Mouse (Mus musculus): ENCODE results near the gene Ptgfrn. TPM values are rescaled to one million over a fixed set of nuclear protein-coding genes. Genes with fewer than 3 reads are reported as not detected.

The Ptgfrn gene
- polyA plus RNA-seq (2015; fragmentation: Nextera tagmentation; extraction: Ambion mirVana): 4.4 and 4.5 TPM in 2 replicates

- H3K4me2 ChIP-seq (replicated peaks): peak within 1 kb of the TSS; percentile 77
- no peaks in the 10 kb centered on the region for H3K27me3 ChIP-seq (replicated peaks)
- H3K27ac ChIP-seq: peak within 1 kb of the TSS; percentile 92
- H3K9me3 ChIP-seq: no peaks in the 10 kb centered on the region
- peak within 1 kb of the TSS; percentile 88 for H3K4me3 ChIP-seq (replicated peaks)
- no peaks in the 10 kb centered on the region for H3K36me3 ChIP-seq
- ATAC-seq: peak; percentile 77
- peaks cover 27% of the 10 kb centered on the region for H3K4me1 ChIP-seq (replicated peaks)
- WGBS: 1% methylated on average over 62 of the region's 81 CpGs
- peak within 1 kb of the TSS; percentile 82 for H3K9ac ChIP-seq
Observed at GRCm38 (mm10) chr3:101110043-101110837, at the start of gene Ptgfrn. Ptgfrn (minus strand) TSS chr3:101110278.

- no peaks in the 10 kb centered on the region for H3K27me3 ChIP-seq (replicated peaks)
- H3K4me2 ChIP-seq (replicated peaks): no peak overlapping the region
- H3K4me3 ChIP-seq (replicated peaks): no peak overlapping the region
- no peak for ATAC-seq
- 81% methylated on average over 4 of the region's 4 CpGs for WGBS
- no peaks in the 10 kb centered on the region for H3K9me3 ChIP-seq
- no peaks in the 10 kb centered on the region for H3K36me3 ChIP-seq
- H3K9ac ChIP-seq: no peak overlapping the region
- H3K27ac ChIP-seq: no peak overlapping the region
- peaks cover 18% of the 10 kb centered on the region for H3K4me1 ChIP-seq (replicated peaks)
Observed at GRCm38 (mm10) chr3:101159701-101160100, 49.6 kb upstream of the Ptgfrn start.

GRCm38 (mm10) chr3:101154067-101154466 is 44.0 kb upstream of the Ptgfrn start:
- WGBS: 93% methylated on average over 1 of the region's 1 CpGs
- no peaks in the 10 kb centered on the region for H3K27me3 ChIP-seq (replicated peaks)
- no peaks in the 10 kb centered on the region for H3K4me1 ChIP-seq (replicated peaks)
- H3K9ac ChIP-seq: no peak overlapping the region
- no peak overlapping the region for H3K4me3 ChIP-seq (replicated peaks)
- no peaks in the 10 kb centered on the region for H3K9me3 ChIP-seq
- H3K4me2 ChIP-seq (replicated peaks): no peak overlapping the region
- no peaks in the 10 kb centered on the region for H3K36me3 ChIP-seq
- no peak for ATAC-seq
- no peak overlapping the region for H3K27ac ChIP-seq

- ATAC-seq: no peak
- no peaks in the 10 kb centered on the region for H3K9me3 ChIP-seq
Observed at GRCm38 (mm10) chr3:101153341-101153740, 43.3 kb upstream of the Ptgfrn start.

GRCm38 (mm10) chr3:101146126-101146772 is 36.2 kb upstream of the Ptgfrn start:
- Histone ChIP-seq H3K4me1 (replicated peaks) (0 out of 2 replicates have a peak, but pooled peaks cover 4% of the 10 kb centered on the region), H3K27ac (no peak overlapping the region), H3K36me3 (no peaks in the 10 kb centered on the region), H3K4me3 (replicated peaks) (no peak overlapping the region), H3K9me3 (no peaks in the 10 kb centered on the region), H3K4me2 (replicated peaks) (no peak overlapping the region), H3K27me3 (replicated peaks) (no peaks in the 10 kb centered on the region), H3K9ac (no peak overlapping the region)
- ATAC-seq: no peak
- 78% methylated on average over 7 of the region's 7 CpGs for WGBS

More at GRCm38 (mm10) chr3:101153341-101153740, 43.3 kb upstream of the Ptgfrn start:
- WGBS: 72% methylated on average over 3 of the region's 3 CpGs
- Histone ChIP-seq H3K27me3 (replicated peaks) (no peaks in the 10 kb centered on the region), H3K4me3 (replicated peaks) (no peak overlapping the region), H3K4me1 (replicated peaks) (no peaks in the 10 kb centered on the region), H3K36me3 (no peaks in the 10 kb centered on the region), H3K4me2 (replicated peaks) (no peak overlapping the region), H3K9ac (no peak overlapping the region), H3K27ac (no peak overlapping the region)

- no peak overlapping the region for H3K9ac ChIP-seq
- no peak overlapping the region for H3K4me3 ChIP-seq (replicated peaks)
- H3K4me2 ChIP-seq (replicated peaks): no peak overlapping the region; the same call in 1 of the 2 replicates
- 36% methylated on average over 10 of the region's 10 CpGs for WGBS
- H3K36me3 ChIP-seq: no peaks in the 10 kb centered on the region
- ATAC-seq: no peak
- H3K27ac ChIP-seq: no peak overlapping the region
- H3K9me3 ChIP-seq: no peaks in the 10 kb centered on the region
- 0 out of 2 replicates have a peak, but pooled peaks cover 4% of the 10 kb centered on the region for H3K4me1 ChIP-seq (replicated peaks)
- H3K27me3 ChIP-seq (replicated peaks): no peaks in the 10 kb centered on the region
Observed at GRCm38 (mm10) chr3:101145292-101146046, 35.4 kb upstream of the Ptgfrn start.

GRCm38 (mm10) chr3:101144366-101144948 is 34.4 kb upstream of the Ptgfrn start:
- H3K4me2 ChIP-seq (replicated peaks): no peak overlapping the region
- H3K27ac ChIP-seq: no peak overlapping the region
- H3K36me3 ChIP-seq: no peaks in the 10 kb centered on the region
- H3K27me3 ChIP-seq (replicated peaks): no peaks in the 10 kb centered on the region
- no peak overlapping the region for H3K4me3 ChIP-seq (replicated peaks)
- 0 out of 2 replicates have a peak, but pooled peaks cover 4% of the 10 kb centered on the region for H3K4me1 ChIP-seq (replicated peaks)
- ATAC-seq: no peak
- 76% methylated on average over 6 of the region's 6 CpGs for WGBS
- H3K9ac ChIP-seq: no peak overlapping the region
- no peaks in the 10 kb centered on the region for H3K9me3 ChIP-seq

GRCm38 (mm10) chr3:101143465-101143864 is 33.4 kb upstream of the Ptgfrn start:
- no peak overlapping the region for H3K9ac ChIP-seq
- no peak for ATAC-seq

GRCm38 (mm10) chr3:101141864-101142263 is 31.8 kb upstream of the Ptgfrn start:
- H3K9me3 ChIP-seq: no peaks in the 10 kb centered on the region
- H3K4me1 ChIP-seq (replicated peaks): 0 out of 2 replicates have a peak, but pooled peaks cover 4% of the 10 kb centered on the region
- no peak overlapping the region for H3K9ac ChIP-seq
- no peak overlapping the region for H3K27ac ChIP-seq
- no peaks in the 10 kb centered on the region for H3K36me3 ChIP-seq
- WGBS: 69% methylated on average over 8 of the region's 8 CpGs
- H3K27me3 ChIP-seq (replicated peaks): no peaks in the 10 kb centered on the region
- ATAC-seq: no peak
- no peak overlapping the region for H3K4me3 ChIP-seq (replicated peaks)
- H3K4me2 ChIP-seq (replicated peaks): no peak overlapping the region

More at GRCm38 (mm10) chr3:101143465-101143864, 33.4 kb upstream of the Ptgfrn start:
- Histone ChIP-seq H3K27ac (no peak overlapping the region), H3K4me3 (replicated peaks) (no peak overlapping the region), H3K4me2 (replicated peaks) (no peak overlapping the region), H3K27me3 (replicated peaks) (no peaks in the 10 kb centered on the region), H3K36me3 (no peaks in the 10 kb centered on the region), H3K9me3 (no peaks in the 10 kb centered on the region), H3K4me1 (replicated peaks) (0 out of 2 replicates have a peak, but pooled peaks cover 4% of the 10 kb centered on the region)
- 74% methylated on average over 7 of the region's 7 CpGs for WGBS

GRCm38 (mm10) chr3:101139958-101140357 is 29.9 kb upstream of the Ptgfrn start:
- no peak overlapping the region for H3K27ac ChIP-seq
- H3K36me3 ChIP-seq: no peaks in the 10 kb centered on the region
- H3K27me3 ChIP-seq (replicated peaks): no peaks in the 10 kb centered on the region
- no peak overlapping the region for H3K4me3 ChIP-seq (replicated peaks)
- no peak overlapping the region for H3K9ac ChIP-seq
- ATAC-seq: no peak
- no peaks in the 10 kb centered on the region for H3K9me3 ChIP-seq
- H3K4me2 ChIP-seq (replicated peaks): no peak overlapping the region
- H3K4me1 ChIP-seq (replicated peaks): 0 out of 2 replicates have a peak, but pooled peaks cover 5% of the 10 kb centered on the region
- 84% methylated on average over 7 of the region's 7 CpGs for WGBS

- no peak overlapping the region for H3K9ac ChIP-seq
- no peak for ATAC-seq
- whole genome bisulfite sequencing: 38% methylated on average over 11 of the region's 11 CpGs
- no peaks in the 10 kb centered on the region for H3K36me3 ChIP-seq
- 0 out of 2 replicates have a peak, but pooled peaks cover 5% of the 10 kb centered on the region for H3K4me1 ChIP-seq (replicated peaks)
- H3K4me3 ChIP-seq (replicated peaks): no peak overlapping the region
- H3K27ac ChIP-seq: no peak overlapping the region
- no peaks in the 10 kb centered on the region for H3K27me3 ChIP-seq (replicated peaks)
- H3K4me2 ChIP-seq (replicated peaks): no peak overlapping the region
- no peaks in the 10 kb centered on the region for H3K9me3 ChIP-seq
Observed at GRCm38 (mm10) chr3:101136483-101136882, 26.4 kb upstream of the Ptgfrn start.

Data from intestine, embryonic 15.5 days (tissue).